Mouse (Mus musculus) left cerebral cortex, adult 2 months (tissue): ENCODE data around the gene Oaf. TPM values are rescaled to one million over a fixed set of nuclear protein-coding genes. Genes with fewer than 3 reads are reported as not detected.

Source experiments
- DNase-seq, 2 experiments: peaks; one replicate each; pipeline ENCODE4 v3.0.0; 2021 to 2022; ENCODE audit warnings: low spot score in 2 of 2, mixed read lengths in 1 of 2; ENCODE audit errors: extremely low spot score in 1 of 2
- H3K27ac ChIP-seq: fragments of 200-600 bp; 2 replicates; pipeline ENCODE4 v1.8.1; 2022
- H3K4me3 ChIP-seq: fragments of 200-600 bp; 2 replicates; pipeline ENCODE4 v1.8.1; 2022
- CTCF ChIP-seq: fragments of 200-600 bp; IDR thresholded peaks from 2 replicates; pipeline ENCODE4 v1.8.1; 2022; ENCODE audit warnings: antibody characterized with exemption, mild to moderate bottlenecking, moderate library complexity
- intact Hi-C: fragments of 180-260 bp; cut with DNase I; formaldehyde crosslinking; loops from one replicate; pipeline ENCODE4 v1.15.1; 2025
- long read RNA-seq, 2 experiments: library from polyadenylated mRNA; stranded (forward); transcript quantifications; one replicate each; pipeline ENCODE4 v2.0.0; 2021; ENCODE audit warnings: borderline mapping rate in 2 of 2
- total RNA-seq, 2 experiments: library from RNA; stranded (reverse); gene quantifications; 2 replicates each; pipeline ENCODE4 v1.2.3; 2021

The Oaf gene
- 10 to 100 TPM; 13.3 to 18.0 TPM for total RNA-seq
- long read RNA-seq, experiment 1, transcript Oaf-201 (4 exons, 2,526 nt): major isoform, 36 of 38 reads
- long read RNA-seq, experiment 1, partial matches to known transcripts: 1 of 38 reads
- long read RNA-seq, experiment 1, other reads (novel, unspliced or antisense): 1 of 38 reads
- long read RNA-seq, experiment 2, transcript Oaf-201 (4 exons, 2,526 nt): major isoform, 28 of 31 reads
- long read RNA-seq, experiment 2, partial matches to known transcripts: 0 of 31 reads
- long read RNA-seq, experiment 2, other reads (novel, unspliced or antisense): 3 of 31 reads

DNA sequence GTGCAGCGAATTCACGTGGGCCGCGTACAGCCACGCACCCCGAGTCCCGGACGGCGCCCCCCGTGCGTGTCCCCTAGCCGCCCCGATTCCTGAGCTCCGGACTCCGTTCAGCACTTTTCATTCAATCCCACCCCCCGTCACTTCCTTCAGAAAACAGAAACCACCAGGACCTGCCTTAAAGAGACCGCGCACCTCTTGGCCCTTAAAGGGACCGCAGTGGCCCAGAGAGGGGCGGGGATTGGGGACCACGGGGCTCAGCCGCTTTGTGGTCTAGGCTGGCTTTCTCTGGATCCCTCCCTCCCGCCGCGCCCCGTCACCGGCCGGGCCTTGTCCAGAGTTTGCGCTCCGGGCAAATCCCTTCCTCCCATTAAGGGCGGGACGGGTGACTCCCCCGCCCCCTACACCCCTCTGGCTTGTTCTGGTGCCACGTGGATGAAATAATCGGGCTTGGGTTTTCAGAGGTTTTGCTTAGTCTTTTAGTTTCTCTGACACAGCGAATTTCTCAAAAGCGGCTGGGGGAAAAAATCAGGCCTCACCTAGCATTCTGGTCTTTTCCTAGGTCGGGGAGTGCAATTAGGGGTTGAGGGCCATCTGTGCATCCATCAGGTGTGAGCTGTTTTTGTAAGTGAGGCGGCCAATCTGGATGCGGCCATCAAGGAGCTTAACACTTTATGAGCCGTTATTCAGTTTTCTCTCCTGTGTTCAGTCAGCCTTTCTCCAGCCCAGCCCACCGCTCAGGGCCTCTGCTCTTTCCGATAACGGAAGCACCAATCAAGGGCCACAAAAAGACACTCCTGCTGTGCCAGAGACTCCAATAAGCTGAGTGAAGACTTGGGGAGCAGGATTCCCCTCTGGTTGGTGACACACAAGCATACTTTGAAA is at the start of gene Oaf:
Oaf (minus strand) TSS at position 200 of the 882 bp plus-strand sequence.
- no peak for TF ChIP-seq CTCF
- Histone ChIP-seq H3K27ac (peak within 1 kb of the TSS; percentile 50), H3K4me3 (peak within 1 kb of the TSS; percentile 49)
- peak; percentile 55 to 69 for DNase-seq
- intact Hi-C loops: loop anchor here (2.0 kb wide), 1 partner anchor 25 kb away; no protein-coding TSS in a partner anchor

GRCm38 (mm10) chr9:43286870-43287269 is 47.2 kb upstream of the Oaf start:
- intact Hi-C loops: no loop called here
- DNase-seq: peak; percentile 55 to 68
- Histone ChIP-seq H3K27ac (no peak overlapping the region), H3K4me3 (no peak overlapping the region)
- peak; percentile 94 for TF ChIP-seq CTCF

DNA sequence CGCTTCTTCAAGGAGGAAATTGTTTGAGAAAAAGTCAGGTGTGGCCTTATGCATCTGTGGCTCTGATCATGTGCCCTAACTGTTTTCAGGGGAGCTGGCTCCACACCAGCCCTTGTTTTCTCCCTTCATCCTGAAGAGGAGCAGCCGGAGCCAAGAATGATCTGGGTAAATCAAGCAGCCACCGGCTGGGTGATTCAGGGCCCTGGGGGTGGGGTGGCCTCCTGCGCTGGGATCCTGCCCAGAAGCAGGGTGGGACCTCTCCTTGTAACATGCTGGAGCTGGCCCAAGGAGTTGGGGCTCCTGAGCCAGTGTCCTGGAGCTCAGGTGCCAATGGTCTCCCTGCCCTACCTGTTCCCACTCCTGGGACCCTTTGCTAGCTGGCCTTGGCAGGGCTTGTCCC is 45.6 kb upstream of the Oaf start:
- TF ChIP-seq CTCF: no peak
- DNase-seq: no peak
- Histone ChIP-seq H3K4me3 (no peak overlapping the region), H3K27ac (no peak overlapping the region)
- intact Hi-C loops: no loop called here

DNA sequence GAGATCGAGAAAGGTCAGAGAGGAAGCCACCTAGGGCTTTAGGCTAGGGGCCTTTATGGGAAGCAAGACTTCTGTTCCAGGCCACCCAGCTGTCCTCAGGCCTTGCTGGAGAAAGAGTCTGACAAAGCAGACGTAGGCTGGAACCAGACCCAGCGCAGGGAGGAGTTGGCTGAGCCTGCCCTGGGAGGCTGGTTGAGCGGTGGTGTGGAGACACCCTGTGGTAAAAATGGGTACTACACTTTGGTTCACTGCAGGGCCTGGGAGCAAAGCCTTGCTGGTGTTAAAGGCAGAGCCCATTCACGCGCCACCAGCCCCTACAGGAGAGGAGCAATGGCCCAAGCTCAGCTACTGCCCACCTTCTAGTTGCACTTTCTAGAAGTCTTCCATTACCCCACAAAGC is 44.6 kb upstream of the Oaf start:
- TF ChIP-seq CTCF: peak; percentile 97
- Histone ChIP-seq H3K27ac (no peak overlapping the region), H3K4me3 (no peak overlapping the region)
- peak; percentile 78 to 81 for DNase-seq
- intact Hi-C loops: loop anchor here (1.0 to 5.0 kb wide), 3 partner anchors 63 to 282 kb away; no protein-coding TSS in a partner anchor

GRCm38 (mm10) chr9:43273735-43274134 is 34.0 kb upstream of the Oaf start:
- TF ChIP-seq CTCF: no peak
- intact Hi-C loops: no loop called here
- no peak overlapping the region for H3K4me3 ChIP-seq
- DNase-seq: no peak
- H3K27ac ChIP-seq: no peak overlapping the region

DNA sequence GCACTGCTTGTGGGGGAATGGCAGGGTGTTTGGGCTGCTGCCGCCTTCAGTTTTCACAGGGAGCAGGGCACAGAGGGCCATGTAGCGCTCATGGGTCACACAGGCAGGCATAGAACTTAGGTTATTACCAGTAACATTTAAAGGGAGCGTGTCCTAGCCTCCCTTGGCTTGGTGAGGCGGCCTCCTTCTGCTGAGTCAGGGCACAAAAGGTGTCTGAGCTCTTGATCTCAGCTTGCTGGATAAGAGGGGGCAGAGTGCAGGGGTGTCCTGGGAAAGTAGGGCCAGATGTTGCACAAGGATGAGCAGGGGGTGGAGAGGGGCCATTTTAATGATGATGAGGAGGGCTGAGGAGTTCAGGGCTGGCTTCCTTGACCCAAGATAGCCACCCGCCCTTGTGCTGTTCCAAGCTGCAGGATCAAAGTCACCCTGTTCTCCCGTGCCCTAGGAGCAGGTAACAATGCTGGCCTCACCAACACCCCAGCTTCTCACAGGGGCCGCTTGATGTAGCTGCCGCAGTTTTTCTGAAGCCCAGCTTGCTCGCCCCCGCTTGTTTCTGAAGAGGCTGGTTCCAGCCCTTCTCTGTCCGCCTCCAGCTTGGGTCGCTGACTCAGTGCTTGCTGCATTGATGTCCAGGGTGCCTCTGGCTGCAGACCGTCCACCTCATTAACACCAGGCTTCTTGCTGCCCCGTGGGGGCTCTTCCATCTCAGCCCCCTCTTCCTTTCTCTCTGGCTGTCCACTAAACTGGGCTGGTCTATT is 32.2 kb upstream of the Oaf start:
- Histone ChIP-seq H3K27ac (peak overlapping the region; percentile 67), H3K4me3 (no peak overlapping the region)
- no peak for TF ChIP-seq CTCF
- no peak for DNase-seq
- intact Hi-C loops: no loop called here

- DNase-seq: peak; percentile 24 to 50
- Histone ChIP-seq H3K4me3 (peak overlapping the region; percentile 20; the same call in 1 of the 2 replicates), H3K27ac (peak overlapping the region; percentile 71)
- intact Hi-C loops: no loop called here
- no peak for TF ChIP-seq CTCF
Observed at GRCm38 (mm10) chr9:43270723-43271252, 31.1 kb upstream of the Oaf start.

DNA sequence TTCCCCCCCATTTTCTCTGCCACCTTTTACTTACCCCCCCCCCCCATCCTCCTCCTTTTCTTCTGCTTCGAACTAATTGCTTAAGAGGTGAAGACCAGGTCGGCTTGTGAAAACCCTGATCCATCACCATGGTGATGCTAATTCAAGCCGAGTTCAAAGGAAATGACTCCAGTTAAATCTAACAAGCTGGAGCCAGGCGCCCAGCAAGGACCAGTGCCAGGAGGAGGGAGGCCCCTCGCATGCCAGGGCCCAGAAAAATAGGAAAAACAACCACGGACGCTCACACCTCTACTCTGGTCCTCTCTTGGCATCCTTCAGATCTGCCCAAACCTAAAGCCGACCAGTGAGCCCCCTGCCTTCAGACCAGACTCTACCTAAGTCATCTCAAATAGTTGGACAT is 29.5 kb upstream of the Oaf start:
- intact Hi-C loops: no loop called here
- TF ChIP-seq CTCF: no peak
- peak in 1 of 2 experiments; percentile 45 for DNase-seq

DNA sequence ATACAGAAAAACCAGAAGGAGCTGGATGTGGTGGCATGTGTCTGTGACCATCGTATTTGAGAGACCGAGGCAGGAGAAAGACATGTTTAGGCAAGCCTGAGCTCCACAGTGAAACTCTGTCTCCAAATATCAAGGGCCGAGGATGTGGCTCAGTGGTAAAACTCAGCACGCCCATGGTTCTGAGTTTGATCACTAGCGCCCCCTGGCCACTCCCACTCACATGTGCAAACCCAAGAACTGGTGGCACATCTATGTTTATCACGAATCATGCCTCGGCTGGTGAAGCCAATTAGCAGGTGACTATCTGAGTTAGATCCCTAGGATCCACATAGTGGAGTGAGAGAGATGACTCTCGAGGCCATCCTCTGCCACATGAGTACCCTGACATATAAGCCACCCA is 27.6 kb upstream of the Oaf start:
- no peak for DNase-seq
- peak; percentile 23 for TF ChIP-seq CTCF
- intact Hi-C loops: no loop called here
- Histone ChIP-seq H3K4me3 (no peak overlapping the region), H3K27ac (no peak overlapping the region)

More for the DNA sequence above, 29.5 kb upstream of the Oaf start:
- Histone ChIP-seq H3K27ac (peak overlapping the region; percentile 13; the same call in 1 of the 2 replicates), H3K4me3 (no peak overlapping the region)

GRCm38 (mm10) chr9:43265194-43265593 is 25.5 kb upstream of the Oaf start:
- intact Hi-C loops: loop anchor here (2.0 kb wide), 1 partner anchor 26 kb away; the partner anchor contains the start of gene Oaf
- H3K27ac ChIP-seq: peak overlapping the region; percentile 24; the same call in 1 of the 2 replicates

GRCm38 (mm10) chr9:43263946-43264451 is 24.3 kb upstream of the Oaf start:
- TF ChIP-seq CTCF: no peak
- no peak for DNase-seq
- intact Hi-C loops: loop anchor here (2.0 kb wide), 1 partner anchor 25 kb away; the partner anchor contains the start of gene Oaf
- no peak overlapping the region for H3K4me3 ChIP-seq
- H3K27ac ChIP-seq: no peak overlapping the region; the same call in 1 of the 2 replicates

More at GRCm38 (mm10) chr9:43265194-43265593, 25.5 kb upstream of the Oaf start:
- no peak for DNase-seq
- no peak for TF ChIP-seq CTCF
- no peak overlapping the region for H3K4me3 ChIP-seq
